Mouse (Mus musculus) stomach, postnatal 0 days (tissue): ENCODE data around the gene Ephx3.

ENCODE experiments used
- CTCF ChIP-seq: IDR thresholded peaks from 2 replicates; pipeline ENCODE4 v1.5.1; 2016; ENCODE audit warnings: antibody characterized with exemption, low read depth, mild to moderate bottlenecking, moderate library complexity
- EP300 ChIP-seq: optimal IDR thresholded peaks from 2 replicates; pipeline ENCODE3; 2016; ENCODE audit warnings: antibody characterized with exemption

DNA sequence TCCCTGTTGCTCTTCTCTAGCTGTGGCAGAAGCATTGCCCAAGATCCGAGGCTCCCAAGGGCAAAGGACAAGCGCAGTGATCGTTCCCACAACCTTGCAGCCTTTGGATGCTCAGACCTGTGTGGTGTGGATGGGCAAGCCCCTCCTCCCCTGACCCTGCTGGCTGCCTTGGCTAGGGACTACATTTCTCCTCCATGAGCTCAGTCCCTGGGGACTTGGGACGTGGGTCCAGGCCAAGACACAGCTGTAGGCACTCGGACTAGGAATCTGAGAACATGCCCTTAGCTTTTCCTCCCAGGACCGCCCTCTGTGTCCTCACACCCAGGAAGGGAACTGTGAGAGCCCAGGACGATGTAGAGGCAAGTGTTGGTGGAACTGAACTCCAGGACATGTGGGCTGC lies 16.2 kb downstream of the Ephx3 start:
- TF ChIP-seq CTCF = no peak
- TF ChIP-seq EP300 = no peak
